Mouse (Mus musculus): ENCODE measurements around the gene Eps8l1.

Gene Eps8l1

GRCm38 (mm10) chr7:4511489-4512224 is 51.2 kb downstream of the Eps8l1 start:
- DNase-seq: no peak

- DNase-seq: peak; percentile 30
Observed at GRCm38 (mm10) chr7:4513236-4513635, 52.8 kb downstream of the Eps8l1 start.

GRCm38 (mm10) chr7:4513829-4514712 is 53.6 kb downstream of the Eps8l1 start:
- DNase-seq: no peak

- no peak for DNase-seq
Observed at GRCm38 (mm10) chr7:4515853-4516252, 55.4 kb downstream of the Eps8l1 start.

GRCm38 (mm10) chr7:4516332-4517050 is 56.0 kb downstream of the Eps8l1 start, which contains the start of gene Tnnt1:
Gene Tnnt1 (minus strand): TSS chr7:4516382.
- DNase-seq: no peak

- no peak for DNase-seq
Observed at GRCm38 (mm10) chr7:4518487-4518886, 58.0 kb downstream of the Eps8l1 start.

- DNase-seq: no peak
Observed at GRCm38 (mm10) chr7:4521231-4522003, 60.9 kb downstream of the Eps8l1 start.

- no peak for DNase-seq
Observed at GRCm38 (mm10) chr7:4522292-4522691, 61.8 kb downstream of the Eps8l1 start.

- no peak for DNase-seq
Observed at GRCm38 (mm10) chr7:4523205-4524130, 63.0 kb downstream of the Eps8l1 start.

GRCm38 (mm10) chr7:4524212-4524922 is 63.9 kb downstream of the Eps8l1 start, which contains the start of gene Tnni3:
Gene Tnni3 (minus strand): TSS chr7:4524229.
- DNase-seq: peak; percentile 34

GRCm38 (mm10) chr7:4526341-4527301 is 66.1 kb downstream of the Eps8l1 start:
- DNase-seq: peak; percentile 57

GRCm38 (mm10) chr7:4527302-4527689 is 66.8 kb downstream of the Eps8l1 start:
- no peak for DNase-seq
